In genomic region chr19:17339563-17339962, GRCm38 (mm10) we compare ENCODE assay signal across 17 mouse cellular contexts. TPM values are rescaled to one million over a fixed set of nuclear protein-coding genes. Genes with fewer than 3 reads are reported as not detected.
DNase-seq lines count a peak whose midpoint lies in the region; ATAC-seq and TF ChIP-seq lines count a peak whose summit lies in the region.
"Had no signal": no experiment of that assay in that cellular context is flagged by ENCODE, and none has a peak within 500 bp of the region (broad histone marks: within the 10 kb centered on the region; RNA-seq: fewer than 3 reads in every experiment).

No protein-coding gene starts in this region.

- no peaks in the 10 kb centered on the region; the same call in 1 of the 2 replicates for H3K36me3 ChIP-seq in kidney, adult 2 months (ENCODE audit: control insufficient read depth, insufficient read depth, low read length)
- H3K36me3 ChIP-seq in midbrain, embryonic 14.5 days (ENCODE audit: control insufficient read depth, insufficient read depth, low read length), result no peaks in the 10 kb centered on the region
- H3K36me3 ChIP-seq: forebrain, embryonic 15.5 days; kidney, embryonic 15.5 days; limb, embryonic 13.5 days; midbrain, embryonic 13.5 days had no signal

- H3K4me3 ChIP-seq in kidney, adult 2 months (ENCODE audit: insufficient read depth, low read depth, low read length), result no peak overlapping the region
- no peak overlapping the region for H3K4me3 ChIP-seq in midbrain, embryonic 14.5 days (replicated peaks; ENCODE audit: low read depth, low read length)
- H3K4me3 ChIP-seq: forebrain, embryonic 15.5 days; kidney, embryonic 15.5 days; limb, embryonic 13.5 days; midbrain, embryonic 13.5 days had no signal

- no peak for TF ChIP-seq CTCF in kidney, adult 2 months (conservative IDR thresholded peaks at IDR 0.05; ENCODE audit: insufficient read depth, insufficient read length, low read depth, low read length)

- no peak overlapping the region for H3K27ac ChIP-seq in kidney, adult 2 months (ENCODE audit: insufficient read depth, low read depth, low read length)
- H3K27ac ChIP-seq in midbrain, embryonic 14.5 days (replicated peaks; ENCODE audit: low read depth, low read length), result no peak overlapping the region
- H3K27ac ChIP-seq: forebrain, embryonic 15.5 days; kidney, embryonic 15.5 days; limb, embryonic 13.5 days; midbrain, embryonic 13.5 days had no signal

- 73% methylated on average over 2 of the region's 2 CpGs for WGBS in kidney, adult 2 months
- 96% methylated on average over 2 of the region's 2 CpGs for WGBS in midbrain, embryonic 14.5 days

- no peak for TF ChIP-seq POLR2A in kidney, adult 2 months (IDR thresholded peaks at IDR 0.05; ENCODE audit: low read depth, low read length)

- H3K9ac ChIP-seq in midbrain, embryonic 14.5 days (replicated peaks; ENCODE audit: low read length), result no peak overlapping the region
- H3K9ac ChIP-seq: forebrain, embryonic 15.5 days; kidney, embryonic 15.5 days; limb, embryonic 13.5 days; midbrain, embryonic 13.5 days had no signal

- H3K4me1 ChIP-seq in kidney, adult 2 months (ENCODE audit: control insufficient read depth, insufficient read depth, low read length), result no peaks in the 10 kb centered on the region
- no peaks in the 10 kb centered on the region for H3K4me1 ChIP-seq in midbrain, embryonic 14.5 days (ENCODE audit: control insufficient read depth, insufficient read depth, low read length)
- H3K4me1 ChIP-seq: forebrain, embryonic 15.5 days; midbrain, embryonic 13.5 days had no signal

- ATAC-seq in common myeloid progenitor, adult 5-6 weeks (replicated peaks; ENCODE audit: low read depth, poor library complexity, severe bottlenecking), result peak; percentile 30; the same call in 1 of the 2 replicates
- peak; percentile 74 for ATAC-seq in megakaryocyte, adult 5-6 weeks (ENCODE audit: poor library complexity, severe bottlenecking)
- no peak for ATAC-seq in midbrain, embryonic 14.5 days (ENCODE audit: low FRiP score, low TSS enrichment)
- ATAC-seq: forebrain, embryonic 15.5 days; hindbrain, embryonic 16.5 days; midbrain, embryonic 13.5 days had no signal

- peak; percentile 34 for DNase-seq in kidney, adult 2 months
- DNase-seq in kidney, adult 18-20 months, result no peak
- DNase-seq in 416B (ENCODE audit: low read depth), result peak; percentile 92
- DNase-seq in yolk sac, embryonic 10.5 days (ENCODE audit: low spot score), result no peak
- no peak for DNase-seq in midbrain, embryonic 14.5 days
- no peak for DNase-seq in layer of hippocampus, postnatal 25 days (ENCODE audit: extremely low spot score in 1 of 2, low spot score in 1 of 2)
- DNase-seq: adrenal gland, postnatal 10 days; cerebellum, adult 9-11 months; embryo, embryonic 11 days had no signal

- no peaks in the 10 kb centered on the region for H3K27me3 ChIP-seq in kidney, adult 2 months (replicated peaks; ENCODE audit: control insufficient read depth, insufficient read depth, low read length)
- H3K27me3 ChIP-seq in midbrain, embryonic 14.5 days (ENCODE audit: control insufficient read depth, insufficient read depth, low read length), result no peaks in the 10 kb centered on the region
- H3K27me3 ChIP-seq: forebrain, embryonic 15.5 days; kidney, embryonic 15.5 days; limb, embryonic 13.5 days; midbrain, embryonic 13.5 days had no signal

- H3K4me2 ChIP-seq in midbrain, embryonic 14.5 days (ENCODE audit: low read length), result no peak overlapping the region
- H3K4me2 ChIP-seq: forebrain, embryonic 15.5 days; kidney, embryonic 15.5 days; limb, embryonic 13.5 days; midbrain, embryonic 13.5 days had no signal

- no peaks in the 10 kb centered on the region for H3K9me3 ChIP-seq in midbrain, embryonic 14.5 days (ENCODE audit: control insufficient read depth, low read length)
- H3K9me3 ChIP-seq: forebrain, embryonic 15.5 days; G1E; kidney, embryonic 15.5 days; limb, embryonic 13.5 days; midbrain, embryonic 13.5 days had no signal

RNA-seq across cellular contexts. Expression of gene Gcnt1, which starts 33.1 kb away (rescaled TPM):
- 158 and 176 TPM in 2 replicates for polyA plus RNA-seq in kidney, adult 2 months (2012; rRNA removed)
- total RNA-seq in common myeloid progenitor, adult 5-6 weeks (2017), result 23.8 and 26.2 TPM in 2 replicates
- 44.5 and 46.8 TPM in 2 replicates for total RNA-seq in megakaryocyte, adult 5-6 weeks (2015)
- total RNA-seq in megakaryocyte, adult 5-6 weeks (2017), result 45.1 and 51.0 TPM in 2 replicates
- polyA plus RNA-seq in midbrain, embryonic 14.5 days (2014; fragmentation: Nextera tagmentation; extraction: Ambion mirVana), result 0.50 and 1.1 TPM in 2 replicates
- total RNA-seq in layer of hippocampus, postnatal 25 days (2021), result 1 to 10 TPM; 3.3 to 3.7 TPM

RNA-seq across cellular contexts. Expression of gene Rfk, which starts 54.3 kb away (rescaled TPM):
- 88.3 and 98.3 TPM in 2 replicates for polyA plus RNA-seq in kidney, adult 2 months (2012; rRNA removed)
- 29.3 and 30.9 TPM in 2 replicates for total RNA-seq in common myeloid progenitor, adult 5-6 weeks (2017)
- 70.7 and 70.8 TPM in 2 replicates for total RNA-seq in megakaryocyte, adult 5-6 weeks (2015)
- 24.0 and 26.4 TPM in 2 replicates for total RNA-seq in megakaryocyte, adult 5-6 weeks (2017)
- polyA plus RNA-seq in midbrain, embryonic 14.5 days (2014; fragmentation: Nextera tagmentation; extraction: Ambion mirVana), result 56.6 and 71.0 TPM in 2 replicates
- 10 to 100 TPM; 59.5 to 63.0 TPM for total RNA-seq in layer of hippocampus, postnatal 25 days (2021)

Comparison
In these comparisons a context has a peak if more than half of its experiments do, and no peak if none do; other contexts are left out.
1. DNase-seq: peak in kidney, adult 2 months (single experiment) and 416B (single experiment); none in kidney, adult 18-20 months (single experiment), yolk sac, embryonic 10.5 days (single experiment), midbrain, embryonic 14.5 days (single experiment) and layer of hippocampus, postnatal 25 days (0 of 2).